8 mouse cellular contexts compared by ENCODE assay signal in the genomic region with DNA sequence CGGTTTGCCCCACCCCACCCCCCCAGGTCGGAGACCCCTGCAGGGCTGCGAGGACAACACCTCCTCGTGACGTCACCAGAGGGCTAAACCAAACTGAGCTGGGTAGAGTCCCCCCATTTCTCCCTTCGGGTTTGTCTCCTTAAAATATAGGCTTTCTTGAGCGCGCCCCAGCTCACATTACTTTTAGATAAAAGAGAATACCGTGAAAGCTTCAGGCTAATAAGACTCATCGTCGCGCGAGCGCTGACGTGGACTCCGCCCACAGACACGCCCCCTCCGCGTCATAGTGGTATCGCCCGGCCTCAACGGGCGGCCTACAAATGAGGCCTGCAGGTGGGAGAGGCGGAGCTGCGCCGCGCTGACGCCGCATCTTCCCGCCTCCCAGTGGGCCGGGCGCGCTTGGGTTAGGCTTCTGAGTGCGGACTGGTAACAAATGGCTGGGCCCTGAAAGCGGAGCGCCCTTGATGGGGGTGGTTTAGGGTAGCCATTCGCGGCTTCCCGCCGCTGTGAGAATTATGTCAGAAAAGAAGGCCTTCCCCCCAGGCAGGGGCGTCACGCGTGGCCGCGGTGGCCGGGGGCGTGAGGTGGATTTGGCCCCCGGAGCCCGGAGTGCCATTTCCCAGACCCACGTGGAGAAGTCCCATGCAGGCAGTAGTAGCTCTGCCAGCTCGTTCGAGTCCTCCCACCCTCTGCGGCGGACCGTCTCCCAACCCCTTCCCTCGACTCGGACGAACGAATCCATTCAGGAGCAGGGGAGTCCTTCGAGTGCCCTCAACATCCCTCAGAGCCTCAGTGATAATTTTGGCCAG. TPM values are rescaled to one million over a fixed set of nuclear protein-coding genes. Genes with fewer than 3 reads are reported as not detected.
A peak's percentile ranks its signal among the peaks of the same experiment; 100 is the strongest.
DNase-seq lines count a peak whose midpoint lies in the region; ATAC-seq lines count a peak whose summit lies in the region.

No protein-coding gene starts in this region.

- H3K9ac ChIP-seq in hindbrain, embryonic 13.5 days, result peak overlapping the region; percentile 71

- no peaks in the 10 kb centered on the region for H3K9me3 ChIP-seq in hindbrain, embryonic 13.5 days

- peak overlapping the region; percentile 86 for H3K27ac ChIP-seq in hindbrain, embryonic 13.5 days

- WGBS in hindbrain, embryonic 13.5 days, result 15% methylated on average over 55 of the region's 60 CpGs

- peak; percentile 95 for ATAC-seq in hindbrain, embryonic 13.5 days (ENCODE audit: low FRiP score)

- no peaks in the 10 kb centered on the region for H3K4me1 ChIP-seq in hindbrain, embryonic 13.5 days (replicated peaks)

- peak overlapping the region; percentile 50 for H3K4me3 ChIP-seq in hindbrain, embryonic 13.5 days

- H3K27me3 ChIP-seq in hindbrain, embryonic 13.5 days, result no peaks in the 10 kb centered on the region

- H3K36me3 ChIP-seq in hindbrain, embryonic 13.5 days, result no peaks in the 10 kb centered on the region

- H3K4me2 ChIP-seq in hindbrain, embryonic 13.5 days, result peak overlapping the region; percentile 66

- DNase-seq in T-cell, adult 2 months (ENCODE audit: low spot score), result peak; percentile 90
- peak; percentile 87 to 90 for DNase-seq in cerebellum, postnatal 25 days
- DNase-seq in frontal cortex, postnatal 14 days (ENCODE audit: low spot score in 2 of 2), result peak; percentile 79 to 84
- peak; percentile 86 to 92 for DNase-seq in layer of hippocampus, postnatal 14 days (ENCODE audit: low spot score in 2 of 2)
- DNase-seq in lung, postnatal 10 days, result peak; percentile 92
- DNase-seq in ovary, postnatal 14 days (ENCODE audit: low spot score), result peak; percentile 75
- peak; percentile 77 to 82 for DNase-seq in thymus, postnatal 10 days (ENCODE audit: low spot score in 2 of 2)

RNA-seq across cellular contexts. Expression of gene Maoa, which starts 1.1 kb away (rescaled TPM):
- polyA plus RNA-seq in hindbrain, embryonic 13.5 days (2015; fragmentation: Nextera tagmentation; extraction: Ambion mirVana), result 17.9 and 18.0 TPM in 2 replicates
- total RNA-seq in layer of hippocampus, postnatal 14 days (2021), result 10 to 100 TPM; 21.5 to 22.8 TPM

Comparison
In these comparisons a context has a peak if more than half of its experiments do, and no peak if none do; other contexts are left out.
1. Peak in every context shown above with its lines: DNase-seq, ATAC-seq, H3K4me3 ChIP-seq and H3K27ac ChIP-seq.